Mouse (Mus musculus) cerebellum, postnatal 4 days (tissue): ENCODE measurements around the gene Prpf38b.
A peak's percentile ranks its signal among the peaks of the same experiment; 100 is the strongest.
"Not testable (repeated sequence)": the region's sequence is repeated elsewhere in the genome, so short reads cannot be mapped to it uniquely, and the experiment has no call there.

Source experiments
- DNase-seq, 2 experiments: peaks; one replicate each; pipeline ENCODE4 v3.0.0; 2022; ENCODE audit warnings: low spot score in 2 of 2, mixed read lengths in 1 of 2

Gene Prpf38b

GRCm38 (mm10) chr3:108900681-108901080, 10.8 kb downstream of the Prpf38b start:
- DNase-seq = no peak

GRCm38 (mm10) chr3:108900147-108900546, 11.4 kb downstream of the Prpf38b start:
- DNase-seq = no peak

DNA sequence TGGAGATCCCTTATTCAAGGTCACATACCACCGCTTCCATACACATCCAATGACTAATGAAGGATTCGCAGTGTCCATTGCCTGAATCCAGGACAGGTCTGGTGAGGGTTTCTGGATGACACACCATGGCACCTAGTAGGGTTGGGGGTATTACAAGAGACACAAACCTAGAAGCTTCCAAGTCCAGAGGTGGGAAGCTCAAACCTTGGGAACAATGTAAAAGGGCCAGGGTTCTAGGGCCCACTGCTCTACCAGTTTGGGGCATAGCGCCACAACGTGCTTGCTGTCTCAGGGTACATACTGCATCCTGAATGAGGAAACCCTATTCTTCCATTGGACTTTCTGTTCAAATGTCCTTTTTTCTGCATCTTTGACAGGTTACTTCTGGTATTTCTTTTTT, 12.9 kb downstream of the Prpf38b start:
- DNase-seq = no peak

GRCm38 (mm10) chr3:108892914-108893313, 18.6 kb downstream of the Prpf38b start:
- no peak for DNase-seq

GRCm38 (mm10) chr3:108892080-108892479, 19.4 kb downstream of the Prpf38b start:
- DNase-seq = no peak

- DNase-seq = no peak
These were observed 21.6 kb downstream of the Prpf38b start, which contains the start of gene Fndc7 for GRCm38 (mm10) chr3:108889908-108890307. Fndc7 (minus strand) TSS chr3:108890008.

DNA sequence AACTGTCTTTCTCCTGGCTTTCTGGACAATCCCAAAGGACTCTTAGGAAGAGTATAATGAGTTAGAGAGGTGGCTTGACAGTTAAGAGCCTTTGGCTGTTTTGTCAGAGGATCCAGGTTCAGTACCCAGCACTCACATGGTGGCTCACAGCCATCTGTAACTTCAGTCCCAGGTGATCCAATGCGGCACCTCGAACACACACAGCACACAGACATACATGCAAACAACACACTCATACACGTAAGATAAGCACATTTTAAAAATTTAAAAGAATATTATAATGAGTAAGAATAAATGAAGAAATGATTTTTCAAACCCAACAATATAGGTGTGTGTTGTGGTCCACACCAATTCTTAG, 23.9 kb downstream of the Prpf38b start:
- DNase-seq = no peak

DNA sequence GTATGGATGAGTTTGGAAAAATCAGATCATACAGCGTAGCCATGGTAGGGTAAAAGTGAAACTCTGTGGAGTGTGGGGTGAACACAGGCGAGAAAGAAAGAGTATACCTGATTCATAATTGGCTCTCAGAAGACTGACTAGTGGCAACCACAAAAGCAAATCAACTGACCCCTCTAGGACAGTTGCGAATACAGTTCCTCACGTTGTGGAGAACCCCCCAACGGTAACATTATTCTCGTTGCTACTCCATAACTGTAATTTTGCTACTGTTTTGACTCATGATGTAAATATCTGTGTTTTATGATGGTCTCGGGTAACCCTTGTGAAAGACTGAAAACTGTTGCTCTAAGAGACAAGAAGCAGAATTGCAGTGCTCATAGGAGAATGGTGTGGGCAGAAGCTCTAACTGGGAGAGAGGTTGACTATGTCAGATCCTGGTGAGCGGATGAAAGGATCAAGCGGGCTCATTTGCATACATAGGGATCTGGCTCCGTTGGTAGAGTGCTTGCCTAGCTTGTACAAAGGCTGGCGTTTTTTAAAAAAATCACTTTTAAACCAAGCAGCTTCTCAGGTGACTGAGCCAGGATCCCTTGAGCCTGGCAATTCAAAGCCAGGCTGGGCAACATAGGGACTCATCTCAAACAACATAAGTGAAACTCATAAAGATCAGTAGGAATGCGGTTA, 24.5 kb downstream of the Prpf38b start:
- DNase-seq = no peak

DNA sequence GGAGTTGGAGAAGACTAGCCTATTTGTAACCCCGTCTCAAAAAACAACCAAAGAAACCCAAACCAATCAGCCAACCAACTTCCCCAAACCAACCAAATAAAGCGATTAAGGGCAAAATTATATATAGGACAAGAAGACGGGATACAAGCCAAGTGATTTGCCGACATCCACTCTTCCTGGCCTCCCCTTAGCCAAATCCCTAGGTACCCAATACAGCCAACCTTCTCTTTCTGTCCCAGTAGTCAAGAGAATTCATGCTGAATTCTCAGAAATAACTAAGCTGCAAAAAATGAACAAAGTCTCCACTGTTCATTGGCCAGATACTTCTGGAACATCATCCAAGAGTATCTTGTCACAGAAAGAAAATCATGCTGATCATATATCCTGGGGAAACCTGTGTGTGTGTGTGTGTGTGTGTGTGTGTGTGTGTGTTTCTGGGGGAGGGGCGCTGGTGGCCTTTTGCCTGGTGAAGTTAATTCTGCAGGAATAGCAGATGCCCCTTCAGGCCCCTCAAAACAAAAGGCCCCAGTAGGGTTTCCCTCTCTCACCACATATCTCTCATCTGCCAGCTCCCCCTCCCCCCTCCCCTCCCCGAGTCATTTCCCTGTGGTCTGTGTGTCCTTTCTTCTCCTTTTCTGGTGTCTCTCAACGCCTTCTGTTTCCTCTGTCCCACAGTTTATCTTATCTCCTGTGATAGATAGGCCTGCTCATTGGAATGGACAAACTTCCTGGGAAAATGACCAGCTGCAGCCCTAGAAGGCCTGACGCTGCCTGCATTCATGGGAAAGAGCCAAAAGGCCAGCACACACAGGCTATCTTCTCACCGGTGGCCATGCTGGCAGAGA, 25.6 kb downstream of the Prpf38b start:
- DNase-seq = peak in 1 of 2 experiments; percentile 22

DNA sequence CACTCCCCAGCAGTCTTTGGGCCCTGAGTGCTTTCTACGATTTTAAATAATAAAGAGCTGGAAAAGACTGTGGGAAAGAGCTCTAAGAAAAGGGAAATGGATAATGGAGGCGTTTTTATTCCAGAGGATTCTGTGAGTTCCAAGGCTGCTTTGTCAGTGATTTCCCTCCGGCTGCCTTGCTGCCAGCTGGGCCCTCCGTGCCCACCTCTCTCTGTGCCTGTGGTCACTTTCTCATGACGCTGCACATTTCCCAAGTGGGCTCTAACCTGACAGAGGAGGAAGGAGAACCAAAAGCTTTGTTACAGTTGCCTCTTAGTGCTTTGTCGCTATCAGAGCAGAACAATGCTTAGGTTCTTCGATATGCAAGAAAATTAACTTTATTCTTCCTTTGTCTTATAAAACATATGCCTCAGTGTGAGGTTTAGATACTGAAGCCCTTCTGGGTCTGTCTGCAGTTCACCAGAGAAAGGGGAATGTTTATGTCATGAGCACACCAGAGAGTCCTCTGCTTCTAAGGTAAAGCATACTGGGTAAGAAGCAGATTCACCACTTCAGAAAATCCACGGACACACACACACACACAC, 26.7 kb downstream of the Prpf38b start:
- DNase-seq = no peak

- no peak for DNase-seq
These were observed 28.5 kb downstream of the Prpf38b start for GRCm38 (mm10) chr3:108883067-108883466.

DNA sequence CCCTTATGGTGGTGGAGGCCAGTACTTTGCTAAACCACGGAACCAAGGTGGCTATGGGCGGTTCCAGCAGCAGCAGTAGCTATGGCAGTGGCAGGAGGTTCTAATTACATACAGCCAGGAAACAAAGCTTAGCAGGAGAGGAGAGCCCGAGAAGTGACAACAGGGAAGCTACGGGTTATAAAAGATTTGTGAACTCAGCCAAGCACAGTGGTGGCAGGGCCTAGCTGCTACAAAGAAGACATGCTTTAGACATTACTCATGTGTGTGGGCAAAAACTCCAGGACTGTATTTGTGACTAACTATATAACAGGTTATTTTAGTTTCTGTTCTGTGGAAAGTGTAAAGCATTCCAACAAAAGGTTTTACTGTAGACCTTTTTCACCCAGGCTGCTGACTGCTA, 29.7 kb downstream of the Prpf38b start:
- DNase-seq = not testable (repeated sequence)

DNA sequence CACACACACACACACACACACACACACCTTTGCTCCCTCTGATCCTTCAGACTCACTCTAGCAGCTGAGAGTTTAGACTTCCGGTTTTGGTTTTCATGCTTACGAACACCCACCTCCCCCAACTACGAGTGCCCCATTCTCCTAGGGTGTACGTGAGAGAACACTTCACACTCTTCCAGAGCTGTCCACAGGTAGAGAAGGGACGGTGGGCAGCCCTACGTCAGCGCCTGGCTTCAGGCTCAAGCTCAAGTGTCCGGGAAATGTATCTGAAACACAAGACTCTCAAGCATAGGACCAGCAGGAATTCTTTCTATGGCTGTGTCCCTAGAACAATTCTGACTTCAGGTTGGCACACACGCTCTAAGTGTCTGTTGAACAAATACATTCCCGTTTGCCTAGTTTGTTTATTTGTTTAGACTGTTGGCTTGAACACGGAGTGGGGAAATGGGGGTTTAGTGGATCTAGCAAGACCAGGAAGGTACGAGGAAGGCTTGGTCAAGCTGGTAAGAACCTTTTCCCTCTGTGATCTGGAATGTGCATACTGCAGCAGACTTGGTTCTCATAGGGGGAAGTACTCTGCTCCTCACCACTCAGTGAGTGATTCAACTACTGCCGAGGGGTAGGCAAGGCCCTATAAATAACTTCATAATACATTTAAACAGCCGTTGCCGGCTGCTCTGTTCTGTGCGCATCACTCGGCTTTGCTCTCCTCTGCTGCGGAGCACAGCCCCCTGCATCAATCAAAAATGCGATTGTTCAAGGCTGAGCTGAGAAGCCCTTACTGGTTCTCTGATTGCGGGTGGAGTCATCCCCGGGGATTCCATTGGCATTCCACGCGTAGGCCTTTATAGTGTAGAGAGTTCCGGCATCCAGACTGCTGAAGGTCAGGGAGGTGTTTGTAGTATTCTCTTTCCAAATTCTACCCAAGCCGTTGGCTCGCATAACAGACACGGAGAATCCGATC, 30.7 kb downstream of the Prpf38b start:
- no peak for DNase-seq

GRCm38 (mm10) chr3:108879836-108880435, 31.6 kb downstream of the Prpf38b start:
- DNase-seq = no peak

GRCm38 (mm10) chr3:108879129-108879528, 32.4 kb downstream of the Prpf38b start:
- DNase-seq = no peak

DNA sequence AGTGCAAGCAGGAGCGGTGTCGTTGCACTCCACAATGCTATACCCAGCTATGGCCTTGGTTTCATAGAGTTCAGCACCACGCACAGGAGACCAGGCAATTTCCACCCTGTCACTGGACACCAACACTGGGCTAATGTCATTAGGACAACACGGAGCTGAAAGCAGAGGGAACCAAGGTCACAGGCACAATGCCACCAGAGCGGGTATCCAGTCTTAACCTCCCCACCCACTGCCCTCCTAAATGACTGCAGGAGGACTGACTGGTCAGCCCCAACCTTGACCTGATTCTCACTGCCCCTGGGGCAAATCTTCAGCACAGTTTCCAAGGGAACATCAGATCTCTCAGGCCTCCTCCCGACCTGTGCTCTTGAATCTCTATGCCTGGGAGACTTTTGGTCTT, 40.9 kb downstream of the Prpf38b start:
- no peak for DNase-seq

DNA sequence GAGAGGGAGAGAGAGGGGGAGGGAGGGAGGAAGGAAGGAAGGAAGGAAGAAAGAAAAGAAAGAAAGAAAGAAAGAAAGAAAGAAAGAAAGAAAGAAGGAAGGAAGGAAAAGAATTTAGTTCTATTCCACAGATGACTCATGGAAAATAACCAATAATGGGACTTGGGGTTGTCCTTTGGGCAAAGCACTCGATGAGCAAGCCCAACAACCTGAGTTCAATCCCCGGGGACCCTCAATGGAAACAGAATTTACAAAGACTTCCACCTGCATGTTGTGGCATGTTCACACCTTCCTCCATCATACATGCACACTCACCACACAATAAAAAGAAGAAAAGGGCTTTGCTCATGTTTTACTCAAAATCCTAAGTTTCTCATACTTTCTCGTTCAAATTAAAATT, 44.1 kb downstream of the Prpf38b start:
- no peak for DNase-seq

DNA sequence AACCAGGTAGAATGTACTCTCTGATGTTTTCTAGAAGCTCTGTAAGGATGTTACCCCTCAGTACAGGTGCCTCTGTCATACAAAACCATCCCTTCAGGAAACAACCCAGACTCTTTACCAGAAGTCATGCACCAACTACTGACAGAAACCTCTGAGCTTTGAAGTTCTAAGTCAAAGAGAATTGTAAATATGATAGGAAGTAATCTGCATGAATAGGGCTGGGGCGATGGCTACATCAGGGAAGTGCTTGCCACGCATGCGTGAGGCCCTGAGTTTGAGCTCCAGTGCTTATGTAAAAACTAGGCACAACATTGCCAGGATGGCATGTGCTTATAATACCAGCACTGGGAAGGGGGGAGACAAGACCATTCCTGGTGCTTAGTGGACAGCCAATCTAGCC, 45.9 kb downstream of the Prpf38b start:
- DNase-seq = no peak

DNA sequence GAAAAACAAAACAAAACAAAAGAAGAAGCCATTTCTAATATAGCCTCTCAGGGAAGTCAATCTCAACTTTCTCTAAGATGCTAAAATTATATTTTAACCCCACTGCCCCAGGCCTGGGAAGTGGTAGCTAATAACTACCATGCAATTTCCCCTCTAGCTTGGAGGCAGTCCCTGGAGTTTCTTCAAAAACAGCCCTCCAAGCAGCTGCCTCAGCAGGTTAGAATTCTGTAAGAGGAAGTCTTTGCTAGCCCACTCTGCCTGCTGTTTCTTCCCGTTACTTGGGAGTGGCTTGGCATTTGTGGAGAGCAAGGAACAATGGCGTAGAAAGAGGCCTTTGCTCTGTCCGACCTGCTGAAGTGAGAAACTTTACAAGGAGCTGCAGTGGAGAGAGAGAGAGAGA, 46.4 kb downstream of the Prpf38b start:
- no peak for DNase-seq

DNA sequence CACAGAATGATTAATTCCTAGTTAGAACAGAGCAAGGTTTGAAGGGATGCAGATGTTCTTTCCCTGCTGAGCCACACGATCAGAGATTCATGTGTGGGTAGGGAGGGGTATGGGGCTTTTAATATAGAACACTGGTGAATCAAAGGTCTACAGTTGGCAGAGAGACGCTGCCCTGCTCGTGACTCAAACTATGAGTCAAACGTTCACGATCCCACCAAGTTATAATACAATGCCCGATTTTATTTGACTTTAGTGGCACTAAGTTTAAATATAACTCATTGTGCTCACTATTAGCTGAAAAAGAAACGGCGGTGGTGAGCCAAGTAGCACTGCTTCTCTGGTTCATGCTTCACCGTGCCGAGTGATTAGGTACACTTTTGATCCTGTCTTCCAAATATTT, 48.4 kb downstream of the Prpf38b start:
- no peak for DNase-seq

- not testable (repeated sequence) for DNase-seq
These were observed 49.2 kb downstream of the Prpf38b start for GRCm38 (mm10) chr3:108862282-108862681.
